Mouse (Mus musculus) midbrain, postnatal 0 days (tissue): Measurements from ENCODE around the gene Glis2. TPM values are rescaled to one million over a fixed set of nuclear protein-coding genes. Genes with fewer than 3 reads are reported as not detected.

ENCODE experiments used
- ATAC-seq: fragments of 200-750 bp; cut with Nextera tagmentation; 2 replicates; pipeline ENCODE4 v1.8.0; 2017; ENCODE audit warnings: moderate number of reproducible peaks, mild to moderate bottlenecking, moderate TSS enrichment, moderate library complexity; ENCODE audit not compliant: low FRiP score
- DNase-seq: peaks from one replicate; pipeline ENCODE4 v3.0.0-alpha.2; 2015; ENCODE audit warnings: low spot score
- H3K27ac ChIP-seq: fragments of 300-500 bp; sonication (generic); 2 replicates; pipeline ENCODE4 v1.5.1; 2014; ENCODE audit warnings: low read depth, mild to moderate bottlenecking, low read length, mixed read lengths
- H3K27me3 ChIP-seq: fragments of 300-500 bp; sonication (generic); 2 replicates; pipeline ENCODE4 v1.6.1; 2014; ENCODE audit warnings: low read length, control low read depth, mixed read lengths; ENCODE audit not compliant: insufficient read depth
- H3K36me3 ChIP-seq: fragments of 300-500 bp; sonication (generic); 2 replicates; pipeline ENCODE4 v1.6.1; 2014; ENCODE audit warnings: low read length, control low read depth, mixed read lengths; ENCODE audit not compliant: insufficient read depth
- H3K4me1 ChIP-seq: fragments of 300-500 bp; sonication (generic); 2 replicates; pipeline ENCODE4 v1.6.1; 2014; ENCODE audit warnings: mild to moderate bottlenecking, control low read depth, antibody characterized with exemption, low read length, mixed read lengths; ENCODE audit not compliant: insufficient read depth
- H3K4me2 ChIP-seq: fragments of 300-500 bp; sonication (generic); 2 replicates; pipeline ENCODE4 v1.6.1; 2014; ENCODE audit warnings: low read depth, mild to moderate bottlenecking, low read length, mixed read lengths; ENCODE audit not compliant: poor library complexity, severe bottlenecking
- H3K4me3 ChIP-seq: fragments of 300-500 bp; sonication (generic); 2 replicates; pipeline ENCODE4 v1.5.1; 2014; ENCODE audit warnings: low read depth, mild to moderate bottlenecking, low read length, moderate library complexity
- H3K9ac ChIP-seq: fragments of 300-500 bp; sonication (generic); replicated peaks from 2 replicates; pipeline ENCODE4 v1.6.1; 2014; ENCODE audit warnings: mild to moderate bottlenecking, low read length, moderate library complexity, mixed read lengths; ENCODE audit not compliant: poor library complexity, severe bottlenecking
- H3K9me3 ChIP-seq: fragments of 300-500 bp; sonication (generic); 2 replicates; pipeline ENCODE4 v1.6.1; 2016; ENCODE audit warnings: low read length, control low read depth
- CTCF ChIP-seq: IDR thresholded peaks from 2 replicates; pipeline ENCODE4 v1.5.1; 2016; ENCODE audit warnings: antibody characterized with exemption, mild to moderate bottlenecking
- WGBS: fragments of 180-500 bp; shearing (Covaris S2); extraction: QIAGEN DNeasy Blood & Tissue Kit; methylation state at CpG from one replicate; pipeline ENCODE4 v1.1.7; 2014; 5-methylcytosine and 5-hydroxymethylcytosine counted together
- polyA plus RNA-seq: library from polyadenylated mRNA; unstranded; fragments of >200 nt; fragmentation: Nextera tagmentation; extraction: Ambion mirVana; gene quantifications from 2 replicates; pipeline ENCODE4 v1.2.1, GENCODE M21; 2015
- total RNA-seq: library from RNA; depleted of rRNA; stranded (reverse); fragments of >200 nt; gene quantifications from 2 replicates; pipeline ENCODE4 v1.2.3, GENCODE M21; 2014

The Glis2 gene
- total and polyA plus RNA-seq, 2 experiments from 2014 or later, result 12.0 to 20.6 TPM

GRCm38 (mm10) chr16:4558384-4558979, 36.0 kb upstream of the Glis2 start:
- DNase-seq (peak; percentile 96), ATAC-seq (peak; percentile 91)
- H3K4me1 ChIP-seq, result no peaks in the 10 kb centered on the region
- no peaks in the 10 kb centered on the region for H3K27me3 ChIP-seq
- no peaks in the 10 kb centered on the region for H3K36me3 ChIP-seq
- peak overlapping the region; percentile 66 for H3K4me3 ChIP-seq
- peak overlapping the region; percentile 53 for H3K9ac ChIP-seq
- TF ChIP-seq CTCF, result no peak
- peak overlapping the region; percentile 94 for H3K4me2 ChIP-seq
- H3K27ac ChIP-seq, result peak overlapping the region; percentile 86
- 0% methylated on average over 38 of the region's 38 CpGs for WGBS
- H3K9me3 ChIP-seq, result no peaks in the 10 kb centered on the region

DNA sequence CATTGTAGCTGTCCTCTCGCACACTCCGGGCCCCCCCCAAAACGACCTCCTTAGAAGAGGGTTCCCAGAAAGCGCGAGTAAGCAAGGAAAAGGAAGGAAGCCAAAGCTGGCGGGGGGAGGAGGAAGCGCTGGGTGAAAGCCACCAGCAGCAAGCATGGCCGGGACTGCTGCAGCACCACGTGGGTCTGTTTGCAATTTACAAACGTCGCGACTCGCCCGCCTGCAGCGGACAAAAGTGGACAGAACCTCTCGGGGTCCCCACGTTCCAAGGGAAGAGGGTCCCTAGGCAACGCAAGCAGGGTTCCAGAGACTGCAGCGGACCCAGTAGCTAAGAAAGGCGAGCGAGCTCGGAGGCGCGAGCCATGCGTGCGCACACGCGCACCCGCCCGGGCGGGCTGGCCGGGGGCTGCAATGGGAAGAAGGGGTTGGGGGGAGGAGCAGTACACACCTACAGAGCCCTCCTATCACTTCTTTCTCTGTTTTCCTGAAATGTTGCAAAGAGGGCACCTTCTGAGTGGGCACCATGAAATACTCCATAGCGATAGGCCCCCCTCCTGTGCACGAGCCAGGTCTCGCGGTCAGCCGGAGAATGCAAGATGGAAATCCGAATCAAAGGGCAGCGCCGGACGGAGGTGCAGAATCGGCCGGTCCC, 35.4 kb upstream of the Glis2 start:
- DNase-seq (peak; percentile 66), ATAC-seq (peak; percentile 60)
- Histone ChIP-seq H3K9me3 (no peaks in the 10 kb centered on the region), H3K4me2 (peak overlapping the region; percentile 94), H3K27ac (peak overlapping the region; percentile 86), H3K4me3 (peak overlapping the region; percentile 66), H3K36me3 (no peaks in the 10 kb centered on the region), H3K27me3 (no peaks in the 10 kb centered on the region), H3K9ac (peak overlapping the region; percentile 53), H3K4me1 (no peaks in the 10 kb centered on the region)
- WGBS, result under 1% methylated on average over 43 of the region's 43 CpGs
- no peak for TF ChIP-seq CTCF

- DNase-seq, result peak; percentile 92
- H3K4me3 ChIP-seq, result peak within 1 kb of the TSS; percentile 66
- peak within 1 kb of the TSS; percentile 86 for H3K27ac ChIP-seq
- H3K27me3 ChIP-seq, result no peaks in the 10 kb centered on the region
- H3K4me1 ChIP-seq, result no peaks in the 10 kb centered on the region
- H3K9ac ChIP-seq, result peak within 1 kb of the TSS; percentile 53
- H3K4me2 ChIP-seq, result peak within 1 kb of the TSS; percentile 94
- WGBS, result under 1% methylated on average over 15 of the region's 17 CpGs
- peak; percentile 25 for ATAC-seq
- H3K36me3 ChIP-seq, result no peaks in the 10 kb centered on the region
- peak; percentile 62 for TF ChIP-seq CTCF
- H3K9me3 ChIP-seq, result no peaks in the 10 kb centered on the region
Measured at GRCm38 (mm10) chr16:4559715-4560144, 34.8 kb upstream of the Glis2 start, which contains the start of gene Tfap4. TSS of gene Tfap4 (minus strand) at chr16:4559854.

GRCm38 (mm10) chr16:4560145-4560952, 34.2 kb upstream of the Glis2 start:
- Histone ChIP-seq H3K9me3 (no peaks in the 10 kb centered on the region), H3K36me3 (no peaks in the 10 kb centered on the region), H3K27me3 (no peaks in the 10 kb centered on the region), H3K27ac (peak overlapping the region; percentile 86), H3K4me3 (peak overlapping the region; percentile 66), H3K4me2 (peak overlapping the region; percentile 94), H3K9ac (peak overlapping the region; percentile 53), H3K4me1 (no peaks in the 10 kb centered on the region)
- ATAC-seq, result peak; percentile 34; the same call in 1 of the 2 replicates
- DNase-seq, result peak; percentile 58
- TF ChIP-seq CTCF, result peak; percentile 77
- 2% methylated on average over 38 of the region's 43 CpGs for WGBS

DNA sequence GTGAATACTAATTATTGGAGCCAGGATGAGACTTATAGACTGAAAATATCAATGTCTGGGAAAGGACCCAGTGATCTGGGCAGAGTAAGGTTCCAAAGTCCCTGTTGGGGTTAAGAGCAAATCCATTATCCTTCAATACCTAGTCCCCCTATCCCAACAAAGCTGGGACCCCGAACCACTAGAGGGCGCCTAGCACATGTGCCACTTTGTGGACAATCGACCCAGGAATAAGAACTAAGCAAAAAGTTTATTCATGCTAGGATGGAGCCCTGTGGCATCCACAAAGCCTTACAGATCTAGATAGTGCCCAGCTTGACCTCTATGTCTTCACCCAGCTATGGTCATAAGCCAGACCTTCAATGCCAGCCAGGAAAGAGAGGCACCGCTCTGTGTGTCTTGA, 26.6 kb upstream of the Glis2 start:
- TF ChIP-seq CTCF, result peak; percentile 82
- no peak overlapping the region for H3K9ac ChIP-seq
- H3K4me3 ChIP-seq, result no peak overlapping the region
- no peak for ATAC-seq
- no peaks in the 10 kb centered on the region for H3K9me3 ChIP-seq
- no peaks in the 10 kb centered on the region for H3K27me3 ChIP-seq
- WGBS, result 18% methylated on average over 4 of the region's 4 CpGs
- no peak overlapping the region for H3K4me2 ChIP-seq
- no peaks in the 10 kb centered on the region for H3K36me3 ChIP-seq
- peak; percentile 81 for DNase-seq
- H3K27ac ChIP-seq, result no peak overlapping the region
- peaks cover 4% of the 10 kb centered on the region; the same call in 1 of the 2 replicates for H3K4me1 ChIP-seq
